In genomic region chr6:30579961-30580840, GRCm38 (mm10) we compare ENCODE assay signal across 11 mouse cellular contexts. TPM values are rescaled to one million over a fixed set of nuclear protein-coding genes. Genes with fewer than 3 reads are reported as not detected.
DNase-seq lines count a peak whose midpoint lies in the region; ATAC-seq and TF ChIP-seq lines count a peak whose summit lies in the region.
"Had no signal": no experiment of that assay in that cellular context is flagged by ENCODE, and none has a peak within 500 bp of the region (broad histone marks: within the 10 kb centered on the region; RNA-seq: fewer than 3 reads in every experiment).

No protein-coding gene starts in this region.

- peak overlapping the region; percentile 18; the same call in 1 of the 2 replicates for H3K9ac ChIP-seq in kidney, embryonic 14.5 days (ENCODE audit: low read depth, low read length)
- H3K9ac ChIP-seq in embryonic facial prominence, embryonic 11.5 days (replicated peaks; ENCODE audit: low read length): no peak overlapping the region; the same call in 1 of the 2 replicates
- H3K9ac ChIP-seq in hindbrain, embryonic 13.5 days: no peak overlapping the region
- no peak overlapping the region for H3K9ac ChIP-seq in midbrain, embryonic 15.5 days

- TF ChIP-seq CTCF in cerebellum, adult 2 months (IDR thresholded peaks at IDR 0.05; ENCODE audit: borderline replicate concordance, insufficient read depth, low read depth, low read length): no peak

- H3K27me3 ChIP-seq in kidney, embryonic 14.5 days (ENCODE audit: control insufficient read depth, insufficient read depth, low read length): no peaks in the 10 kb centered on the region
- H3K27me3 ChIP-seq in embryonic facial prominence, embryonic 11.5 days (ENCODE audit: control insufficient read depth, insufficient read depth, low read length): no peaks in the 10 kb centered on the region
- no peaks in the 10 kb centered on the region for H3K27me3 ChIP-seq in hindbrain, embryonic 13.5 days
- no peaks in the 10 kb centered on the region for H3K27me3 ChIP-seq in midbrain, embryonic 15.5 days (replicated peaks)
- no peaks in the 10 kb centered on the region for H3K27me3 ChIP-seq in cerebellum, adult 2 months (ENCODE audit: control insufficient read depth, insufficient read depth, low read length)

- H3K4me1 ChIP-seq in kidney, embryonic 14.5 days (ENCODE audit: control insufficient read depth, insufficient read depth, low read length): peaks cover 29% of the 10 kb centered on the region
- H3K4me1 ChIP-seq in embryonic facial prominence, embryonic 11.5 days (ENCODE audit: control insufficient read depth, insufficient read depth, low read length): no peaks in the 10 kb centered on the region
- peaks cover 27% of the 10 kb centered on the region for H3K4me1 ChIP-seq in hindbrain, embryonic 13.5 days (replicated peaks)
- peaks cover 20% of the 10 kb centered on the region for H3K4me1 ChIP-seq in midbrain, embryonic 15.5 days
- H3K4me1 ChIP-seq in cerebellum, adult 2 months (ENCODE audit: control insufficient read depth, insufficient read depth, low read length): no peaks in the 10 kb centered on the region

- no peak overlapping the region for H3K4me2 ChIP-seq in kidney, embryonic 14.5 days (replicated peaks; ENCODE audit: low read depth, low read length)
- H3K4me2 ChIP-seq in embryonic facial prominence, embryonic 11.5 days (ENCODE audit: low read depth, low read length): no peak overlapping the region
- 0 out of 2 replicates have a peak overlapping the region, but pooled peaks have one; percentile 7 for H3K4me2 ChIP-seq in hindbrain, embryonic 13.5 days
- peak overlapping the region; percentile 11; the same call in 1 of the 2 replicates for H3K4me2 ChIP-seq in midbrain, embryonic 15.5 days

- TF ChIP-seq POLR2A in cerebellum, adult 2 months (IDR thresholded peaks at IDR 0.05; ENCODE audit: borderline replicate concordance, insufficient read depth, low read length): no peak

- WGBS in kidney, embryonic 14.5 days: 40% methylated on average over 17 of the region's 17 CpGs
- WGBS in embryonic facial prominence, embryonic 11.5 days: 49% methylated on average over 17 of the region's 17 CpGs
- 26% methylated on average over 17 of the region's 17 CpGs for WGBS in hindbrain, embryonic 13.5 days
- WGBS in midbrain, embryonic 15.5 days: 31% methylated on average over 17 of the region's 17 CpGs
- 72% methylated on average over 17 of the region's 17 CpGs for WGBS in cerebellum, adult 2 months

- H3K27ac ChIP-seq in kidney, embryonic 14.5 days (ENCODE audit: low read depth, low read length): 0 out of 2 replicates have a peak overlapping the region, but pooled peaks have one; percentile 55
- H3K27ac ChIP-seq in embryonic facial prominence, embryonic 11.5 days (replicated peaks; ENCODE audit: low read depth, low read length): peak overlapping the region; percentile 1; the same call in 1 of the 2 replicates
- H3K27ac ChIP-seq in hindbrain, embryonic 13.5 days: peak overlapping the region; percentile 71
- peak overlapping the region; percentile 71 for H3K27ac ChIP-seq in midbrain, embryonic 15.5 days
- no peak overlapping the region for H3K27ac ChIP-seq in cerebellum, adult 2 months (ENCODE audit: insufficient read depth, low read length)
- H3K27ac ChIP-seq: macrophage had no signal

- no peak overlapping the region for H3K4me3 ChIP-seq in kidney, embryonic 14.5 days (ENCODE audit: low read length)
- no peak overlapping the region for H3K4me3 ChIP-seq in embryonic facial prominence, embryonic 11.5 days (ENCODE audit: low read depth, low read length)
- H3K4me3 ChIP-seq in hindbrain, embryonic 13.5 days: no peak overlapping the region
- H3K4me3 ChIP-seq in midbrain, embryonic 15.5 days: no peak overlapping the region
- H3K4me3 ChIP-seq in cerebellum, adult 2 months (replicated peaks; ENCODE audit: insufficient read depth, low read depth, low read length): no peak overlapping the region

- H3K9me3 ChIP-seq in kidney, embryonic 14.5 days (ENCODE audit: control insufficient read depth, low read length): no peaks in the 10 kb centered on the region
- no peaks in the 10 kb centered on the region for H3K9me3 ChIP-seq in embryonic facial prominence, embryonic 11.5 days (replicated peaks; ENCODE audit: control insufficient read depth, low read length)
- no peaks in the 10 kb centered on the region for H3K9me3 ChIP-seq in hindbrain, embryonic 13.5 days
- H3K9me3 ChIP-seq in midbrain, embryonic 15.5 days: no peaks in the 10 kb centered on the region

- ATAC-seq in kidney, embryonic 14.5 days (ENCODE audit: low FRiP score, low TSS enrichment): no peak
- peak; percentile 26; the same call in 1 of the 2 replicates for ATAC-seq in embryonic facial prominence, embryonic 11.5 days (replicated peaks; ENCODE audit: insufficient number of reproducible peaks, low FRiP score, low TSS enrichment, low read depth)
- ATAC-seq in hindbrain, embryonic 13.5 days (ENCODE audit: low FRiP score): 0 out of 2 replicates have a peak, but pooled peaks have one; percentile 46
- peak; percentile 65 for ATAC-seq in midbrain, embryonic 15.5 days (replicated peaks)

- H3K36me3 ChIP-seq in kidney, embryonic 14.5 days (ENCODE audit: control insufficient read depth, insufficient read depth, low read length): no peaks in the 10 kb centered on the region
- H3K36me3 ChIP-seq in embryonic facial prominence, embryonic 11.5 days (replicated peaks; ENCODE audit: control insufficient read depth, insufficient read depth, low read depth, low read length): no peaks in the 10 kb centered on the region
- H3K36me3 ChIP-seq in hindbrain, embryonic 13.5 days: no peaks in the 10 kb centered on the region
- H3K36me3 ChIP-seq in midbrain, embryonic 15.5 days (replicated peaks): no peaks in the 10 kb centered on the region

- DNase-seq in kidney, postnatal 10 days: no peak
- no peak for DNase-seq in embryonic facial prominence, embryonic 11.5 days (ENCODE audit: low spot score)
- DNase-seq in cerebellum, adult 2 months: no peak
- no peak for DNase-seq in yolk sac, embryonic 10.5 days (ENCODE audit: low spot score)
- DNase-seq in thymus, postnatal 0 days (ENCODE audit: low spot score): no peak
- DNase-seq: gastrocnemius, postnatal 25 days had no signal

RNA-seq across cellular contexts. Expression of gene Cpa4, which starts 12.0 kb away (rescaled TPM):
- 0.09 and 0.12 TPM in 2 replicates for polyA plus RNA-seq in kidney, embryonic 14.5 days (2014; fragmentation: Nextera tagmentation; extraction: Ambion mirVana)
- 1.4 TPM in 2 replicates for polyA plus RNA-seq in embryonic facial prominence, embryonic 11.5 days (2014; fragmentation: Nextera tagmentation; extraction: Ambion mirVana)
- 1.4 and 1.5 TPM in 2 replicates for polyA plus RNA-seq in hindbrain, embryonic 13.5 days (2015; fragmentation: Nextera tagmentation; extraction: Ambion mirVana)
- polyA plus RNA-seq in midbrain, embryonic 15.5 days (2015; fragmentation: Nextera tagmentation; extraction: Ambion mirVana): 1.0 and 1.5 TPM in 2 replicates
- 0.14 and 0.16 TPM in 2 replicates for polyA plus RNA-seq in cerebellum, adult 2 months (2012; rRNA removed)
- polyA plus RNA-seq in thymus, postnatal 0 days (2015; fragmentation: Nextera tagmentation; extraction: Ambion mirVana): 0.09 TPM in 1 of 2 replicates, not detected in the other
- polyA plus RNA-seq: C2C12, macrophage had no signal

RNA-seq across cellular contexts. Expression of gene Cpa5, which starts 30.6 kb away (rescaled TPM):
- 0.57 and 1.0 TPM in 2 replicates for polyA plus RNA-seq in kidney, embryonic 14.5 days (2014; fragmentation: Nextera tagmentation; extraction: Ambion mirVana)
- 0.22 and 0.27 TPM in 2 replicates for polyA plus RNA-seq in embryonic facial prominence, embryonic 11.5 days (2014; fragmentation: Nextera tagmentation; extraction: Ambion mirVana)
- polyA plus RNA-seq in hindbrain, embryonic 13.5 days (2015; fragmentation: Nextera tagmentation; extraction: Ambion mirVana): not detected in 2 replicates
- polyA plus RNA-seq in midbrain, embryonic 15.5 days (2015; fragmentation: Nextera tagmentation; extraction: Ambion mirVana): not detected in 2 replicates
- polyA plus RNA-seq in cerebellum, adult 2 months (2012; rRNA removed): 0.05 TPM in 1 of 2 replicates, not detected in the other
- polyA plus RNA-seq in thymus, postnatal 0 days (2015; fragmentation: Nextera tagmentation; extraction: Ambion mirVana): not detected in 2 replicates
- polyA plus RNA-seq: C2C12, macrophage had no signal

RNA-seq across cellular contexts. Expression of gene Cpa2, which starts 38.8 kb away (rescaled TPM):
- 22.7 and 29.8 TPM in 2 replicates for polyA plus RNA-seq in kidney, embryonic 14.5 days (2014; fragmentation: Nextera tagmentation; extraction: Ambion mirVana)
- polyA plus RNA-seq in embryonic facial prominence, embryonic 11.5 days (2014; fragmentation: Nextera tagmentation; extraction: Ambion mirVana): 9.1 and 10.5 TPM in 2 replicates
- polyA plus RNA-seq in hindbrain, embryonic 13.5 days (2015; fragmentation: Nextera tagmentation; extraction: Ambion mirVana): 6.9 and 8.7 TPM in 2 replicates
- 6.7 and 8.4 TPM in 2 replicates for polyA plus RNA-seq in midbrain, embryonic 15.5 days (2015; fragmentation: Nextera tagmentation; extraction: Ambion mirVana)
- polyA plus RNA-seq in cerebellum, adult 2 months (2012; rRNA removed): 7.0 and 7.7 TPM in 2 replicates
- 2.5 and 2.6 TPM in 2 replicates for polyA plus RNA-seq in thymus, postnatal 0 days (2015; fragmentation: Nextera tagmentation; extraction: Ambion mirVana)
- polyA plus RNA-seq: C2C12 had no signal

RNA-seq across cellular contexts. Expression of gene Cpa1, which starts 58.8 kb away (rescaled TPM):
- 1.8 and 2.0 TPM in 2 replicates for polyA plus RNA-seq in kidney, embryonic 14.5 days (2014; fragmentation: Nextera tagmentation; extraction: Ambion mirVana)
- polyA plus RNA-seq in embryonic facial prominence, embryonic 11.5 days (2014; fragmentation: Nextera tagmentation; extraction: Ambion mirVana): 0.17 and 0.21 TPM in 2 replicates
- 0.71 and 1.1 TPM in 2 replicates for polyA plus RNA-seq in hindbrain, embryonic 13.5 days (2015; fragmentation: Nextera tagmentation; extraction: Ambion mirVana)
- polyA plus RNA-seq in midbrain, embryonic 15.5 days (2015; fragmentation: Nextera tagmentation; extraction: Ambion mirVana): 0.63 and 0.89 TPM in 2 replicates
- not detected in 2 replicates for polyA plus RNA-seq in cerebellum, adult 2 months (2012; rRNA removed)
- polyA plus RNA-seq in thymus, postnatal 0 days (2015; fragmentation: Nextera tagmentation; extraction: Ambion mirVana): 0.23 and 0.30 TPM in 2 replicates
- polyA plus RNA-seq: C2C12, macrophage had no signal

Comparison
In these comparisons a context has a peak if more than half of its experiments do, and no peak if none do; other contexts are left out.
1. H3K4me2 ChIP-seq: peak in hindbrain, embryonic 13.5 days (single experiment) and midbrain, embryonic 15.5 days (single experiment); none in kidney, embryonic 14.5 days (single experiment) and embryonic facial prominence, embryonic 11.5 days (single experiment).